Mouse (Mus musculus): ENCODE results near the gene Pus1.
A peak's percentile ranks its signal among the peaks of the same experiment; 100 is the strongest.

Pus1 gene

DNA sequence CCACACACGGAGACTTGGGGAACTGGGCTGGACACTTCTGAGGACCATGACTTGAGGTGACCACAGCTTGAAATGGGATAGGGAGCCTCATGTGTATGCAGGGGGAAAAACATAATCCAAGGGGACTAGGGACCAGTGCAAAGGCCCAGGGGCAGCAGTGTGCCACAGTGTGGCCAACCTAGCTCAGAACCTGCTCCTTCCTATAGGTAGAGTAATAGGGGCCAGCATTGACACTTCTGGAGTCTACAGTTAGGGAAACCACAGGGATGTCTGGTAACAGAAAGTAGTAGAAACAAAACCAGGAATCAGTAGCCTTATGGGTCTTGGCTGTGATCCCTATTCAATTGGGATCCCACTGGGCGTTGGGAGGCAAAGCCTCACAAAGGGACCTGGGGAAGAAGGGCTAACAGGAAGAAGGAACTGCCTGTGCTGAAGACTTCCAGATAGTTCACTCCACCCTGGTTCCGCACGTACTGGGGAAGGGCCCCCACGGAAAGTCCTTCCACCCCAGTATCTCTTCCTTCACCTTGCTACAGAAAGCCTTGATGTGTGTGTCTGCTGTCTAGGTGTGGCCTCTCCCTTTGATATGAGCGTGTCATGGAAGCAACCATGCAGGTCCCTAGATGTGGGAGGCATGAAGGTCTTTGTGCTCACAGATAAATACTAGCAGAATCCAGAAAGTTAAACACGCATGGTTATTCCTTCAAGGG is 1.2 kb upstream of the Pus1 start:
- no peak for DNase-seq (ENCODE audit: low spot score)

DNA sequence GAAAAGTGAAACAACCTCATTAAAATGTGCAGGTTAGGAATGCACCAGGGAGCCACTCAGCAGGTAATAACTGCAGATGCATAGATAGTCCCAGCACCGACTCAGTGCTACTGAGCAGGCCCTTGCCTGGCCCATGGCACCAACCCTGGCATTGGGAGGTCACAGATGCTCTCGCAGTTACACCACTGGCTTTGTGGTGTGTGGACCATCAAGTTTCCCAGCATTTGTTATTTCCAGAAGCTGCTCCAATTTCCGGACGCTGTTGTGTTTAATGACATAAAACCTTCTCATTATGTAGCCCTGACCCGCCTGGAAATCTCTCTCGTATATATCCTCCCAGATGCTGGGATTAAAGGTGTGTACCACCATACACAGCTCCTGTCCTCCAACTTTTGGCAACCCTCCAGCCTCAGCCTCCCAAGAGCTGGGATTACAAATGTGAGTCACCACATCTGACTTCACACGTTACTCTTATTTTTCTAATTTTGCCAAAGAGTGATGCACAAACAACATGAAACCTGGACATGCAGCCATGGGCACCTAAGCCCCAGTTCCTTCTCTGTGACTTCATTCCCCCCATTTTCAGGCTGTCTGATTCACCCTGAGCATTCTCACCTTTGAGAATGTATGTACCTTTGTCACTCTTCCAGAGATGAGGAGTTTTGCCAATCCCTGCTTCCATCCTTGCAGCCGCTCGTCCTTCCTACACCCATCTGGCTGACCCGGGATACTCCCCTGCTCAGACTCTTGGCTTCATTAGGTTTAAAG is 486 bp upstream of the Pus1 start:
- peak; percentile 41 for DNase-seq (ENCODE audit: low spot score)

DNA sequence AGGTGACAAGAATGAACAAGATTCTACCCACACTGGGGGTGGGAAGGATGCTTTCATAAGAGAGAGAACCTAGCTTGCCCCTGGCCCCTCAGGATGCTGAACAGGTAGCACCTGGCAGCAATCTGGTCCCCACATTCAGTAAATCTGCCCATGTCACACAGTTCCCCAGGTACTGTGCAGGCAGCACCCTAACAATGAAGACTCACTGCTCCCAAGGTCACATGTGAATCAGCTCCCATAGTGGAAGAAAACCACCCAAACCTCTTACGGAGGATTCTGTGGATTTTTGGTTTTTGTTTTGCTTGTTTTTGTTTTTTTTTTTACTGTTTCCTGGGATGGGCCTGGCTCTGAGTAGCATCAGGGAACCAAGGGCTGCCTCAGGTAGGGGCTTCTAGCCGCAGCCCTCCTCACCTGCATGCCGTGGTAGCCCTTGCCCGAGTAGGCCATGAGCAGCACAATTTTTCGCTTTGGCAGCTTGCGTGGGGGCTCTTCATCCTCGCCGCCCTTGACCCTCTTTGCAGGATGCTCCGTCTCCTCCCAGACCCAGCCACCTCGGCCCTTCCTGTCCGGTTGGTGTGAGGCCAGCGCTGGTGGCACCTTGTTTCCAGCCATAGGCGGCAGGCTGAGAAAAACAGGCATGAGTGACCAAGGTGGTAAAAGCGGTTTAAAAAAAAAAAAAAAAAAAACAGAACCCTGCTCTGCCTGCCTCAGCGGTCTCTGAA is 1.0 kb downstream of the Pus1 start:
- no peak for DNase-seq (ENCODE audit: low spot score)

DNA sequence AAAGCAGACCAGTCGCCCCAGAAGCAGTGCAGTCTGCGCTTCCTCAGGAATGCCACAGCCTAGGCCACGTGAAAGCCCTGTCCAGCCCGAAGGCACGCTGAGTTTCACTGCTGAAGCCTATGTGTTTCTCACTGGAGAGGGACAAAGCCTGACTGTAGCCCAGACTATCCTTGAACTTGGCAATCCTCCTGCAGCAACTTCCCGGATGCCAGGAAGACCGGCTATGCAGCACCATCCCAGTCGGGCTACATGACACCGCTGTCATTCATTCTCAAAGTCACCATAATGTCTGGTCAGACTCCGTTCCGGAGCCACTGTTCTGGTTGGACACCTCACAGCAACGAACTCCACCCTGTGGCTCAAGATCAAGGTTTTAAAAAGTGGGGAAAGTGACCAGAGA is 2.2 kb downstream of the Pus1 start:
- DNase-seq (ENCODE audit: low spot score), result no peak

- DNase-seq (ENCODE audit: low spot score), result no peak
These were observed 4.3 kb downstream of the Pus1 start for GRCm38 (mm10) chr5:110776141-110776540.

GRCm38 (mm10) chr5:110774511-110774910 is 5.9 kb downstream of the Pus1 start:
- no peak for DNase-seq (ENCODE audit: low spot score)

- DNase-seq (ENCODE audit: low spot score), result peak; percentile 53
These were observed 7.5 kb downstream of the Pus1 start for GRCm38 (mm10) chr5:110772945-110773344.

GRCm38 (mm10) chr5:110770448-110771158 is 9.9 kb downstream of the Pus1 start, which contains the start of gene Ep400:
TSS of gene Ep400 (minus strand) at chr5:110770717.
- DNase-seq (ENCODE audit: low spot score), result peak; percentile 99

DNA sequence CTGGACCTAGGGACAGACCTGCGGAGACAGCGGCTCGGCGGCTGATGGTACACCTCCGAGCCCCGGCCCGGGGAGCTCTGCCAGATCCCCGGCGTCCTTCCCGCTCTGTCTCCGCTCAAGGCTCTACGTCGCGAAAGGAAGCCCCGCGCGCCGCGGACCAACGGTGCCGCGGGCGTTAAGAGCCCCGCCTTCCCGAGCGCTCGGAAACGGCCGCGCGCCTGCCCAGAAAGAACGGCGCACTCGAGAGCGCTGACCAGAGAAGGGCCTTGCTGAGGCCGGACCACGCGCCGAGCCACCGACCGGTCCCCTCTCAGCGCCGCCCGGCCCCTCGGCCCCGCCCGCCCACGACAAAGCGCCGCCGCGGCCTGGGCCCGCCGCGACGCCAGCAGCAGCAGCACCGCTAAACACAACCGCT is 10.4 kb downstream of the Pus1 start:
- no peak for DNase-seq (ENCODE audit: low spot score)

DNA sequence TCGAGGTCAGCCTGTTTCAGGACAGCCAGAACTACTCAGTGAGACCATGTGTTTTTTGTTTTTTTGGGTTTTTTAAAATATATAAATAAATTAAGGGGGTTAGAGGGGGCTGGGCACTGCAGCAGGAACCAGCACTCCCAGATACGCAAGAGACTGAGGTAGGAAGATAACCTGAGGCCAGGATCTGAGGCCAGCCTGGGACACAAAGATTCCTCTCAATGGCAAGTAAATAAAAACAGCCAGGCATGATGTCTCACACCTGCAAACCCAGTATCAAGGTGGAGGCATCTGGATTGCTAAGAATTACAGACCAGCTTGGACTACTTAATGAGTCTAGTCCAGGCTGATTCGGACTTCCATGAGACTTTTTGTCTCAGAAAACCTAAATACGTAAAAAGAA is 11.2 kb downstream of the Pus1 start:
- DNase-seq (ENCODE audit: low spot score), result no peak

DNA sequence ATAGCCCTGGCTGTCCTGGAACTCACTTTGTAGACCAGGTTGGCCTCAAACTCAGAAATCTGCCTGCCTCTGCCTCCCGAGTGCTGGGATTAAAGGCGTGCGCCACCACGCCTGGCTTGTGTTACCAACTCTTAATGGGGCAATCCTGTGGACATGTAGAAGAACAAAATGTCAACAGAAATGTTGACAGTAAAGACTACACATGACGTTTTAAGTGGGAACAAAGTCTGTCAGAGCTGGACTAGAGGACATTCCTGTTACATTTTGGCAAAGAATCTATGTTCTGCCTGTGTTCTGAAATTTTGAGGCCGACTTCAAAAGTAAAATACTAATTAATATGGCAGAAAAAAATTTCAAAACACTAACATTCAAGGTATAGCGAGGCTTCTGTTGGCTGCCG is 16.6 kb downstream of the Pus1 start:
- no peak for DNase-seq (ENCODE audit: low spot score)

DNA sequence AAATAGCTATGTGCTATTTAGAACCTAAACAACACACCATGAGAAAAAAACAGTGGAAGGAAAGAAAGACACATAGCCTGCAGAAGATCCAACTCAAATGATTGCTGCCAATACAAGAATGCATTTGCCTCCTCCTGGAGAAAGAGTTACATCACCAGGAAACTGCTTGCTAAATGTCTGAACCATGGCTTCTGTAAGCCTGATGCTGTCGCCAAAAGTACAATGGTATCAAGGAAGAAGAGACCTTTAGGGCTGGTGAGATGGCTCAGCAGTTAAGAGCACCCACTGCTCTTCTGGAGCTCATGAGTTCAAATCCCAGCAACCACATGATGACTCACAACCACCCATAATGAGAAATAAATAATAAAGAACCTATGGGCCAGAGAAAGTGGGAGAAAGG is 35.4 kb downstream of the Pus1 start:
- peak; percentile 48 for DNase-seq (ENCODE audit: low spot score)

GRCm38 (mm10) chr5:110739496-110740275 is 40.8 kb downstream of the Pus1 start:
- no peak for DNase-seq (ENCODE audit: low spot score)

DNA sequence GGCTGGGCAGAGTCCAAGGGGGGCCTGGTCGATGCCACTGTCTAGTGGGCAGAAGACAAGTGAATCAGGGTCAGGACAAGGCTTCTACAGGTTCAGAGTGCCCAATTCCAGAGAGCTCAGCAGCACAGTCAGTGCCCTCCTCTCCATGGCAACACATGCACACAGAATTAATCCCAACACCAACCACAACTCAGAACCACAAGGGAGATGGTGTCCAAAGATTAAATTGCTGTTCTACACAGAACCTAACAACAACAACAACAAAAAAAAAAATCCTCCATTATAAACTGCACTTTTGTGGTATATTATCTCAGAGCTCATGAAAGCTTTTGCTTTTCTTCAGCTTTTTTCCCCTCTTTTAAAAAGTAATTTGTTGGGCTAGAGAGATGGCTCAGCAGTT is 44.9 kb downstream of the Pus1 start:
- no peak for DNase-seq (ENCODE audit: low spot score)

DNA sequence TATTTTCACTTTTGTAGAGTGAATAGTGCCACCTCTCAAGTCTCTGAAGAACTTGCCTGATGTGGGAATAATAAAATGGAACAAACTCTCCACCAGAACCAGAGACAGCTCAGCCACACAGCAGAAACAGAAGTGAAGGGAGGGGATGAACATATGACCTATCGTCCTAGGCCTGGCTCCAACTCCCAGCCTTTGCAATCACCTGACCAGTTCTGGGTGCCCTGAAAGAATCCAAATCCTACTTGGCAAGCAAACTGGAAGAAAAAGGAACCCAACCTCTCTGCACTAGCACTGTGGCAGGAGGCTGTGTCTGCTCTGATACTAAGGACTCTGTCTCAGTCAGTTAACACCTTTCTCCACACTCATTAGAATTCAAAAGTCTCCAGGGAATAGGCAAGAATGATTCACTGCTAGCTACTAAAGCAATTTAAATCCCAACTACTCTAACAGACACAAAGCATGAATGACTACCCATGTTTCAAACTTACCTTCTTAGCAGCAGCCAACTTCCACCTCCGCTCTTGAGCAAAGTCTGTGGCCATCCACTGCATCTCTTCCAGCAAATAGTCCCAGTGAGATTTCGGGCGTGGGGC is 47.1 kb downstream of the Pus1 start:
- DNase-seq (ENCODE audit: low spot score), result peak; percentile 79

- no peak for DNase-seq (ENCODE audit: low spot score)
These were observed 49.2 kb downstream of the Pus1 start for GRCm38 (mm10) chr5:110731227-110731626.

DNA sequence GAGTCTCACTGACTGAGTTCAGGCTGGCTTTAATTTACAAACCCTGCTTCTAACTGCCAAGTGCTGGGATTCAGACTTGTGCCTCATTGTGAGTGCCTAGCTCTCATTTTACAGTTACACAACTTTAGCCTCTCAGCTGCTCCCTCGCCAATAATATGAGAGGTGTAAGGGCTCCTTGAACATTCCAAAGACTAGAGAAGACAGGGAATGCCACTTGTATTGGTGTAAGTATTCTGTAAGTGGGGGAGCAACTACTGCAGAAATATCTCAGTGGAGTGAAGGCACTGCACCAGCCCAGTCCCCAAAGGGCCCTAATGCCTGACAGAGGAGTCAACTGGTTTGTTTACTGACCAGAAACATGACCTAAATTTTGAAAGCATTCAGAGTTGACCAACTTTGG is 52.6 kb downstream of the Pus1 start:
- peak; percentile 24 for DNase-seq (ENCODE audit: low spot score)
